Mouse (Mus musculus): ENCODE measurements around the gene Dnm1. TPM values are rescaled to one million over a fixed set of nuclear protein-coding genes. Genes with fewer than 3 reads are reported as not detected.
"Not testable (repeated sequence)": the region's sequence is repeated elsewhere in the genome, so short reads cannot be mapped to it uniquely, and the experiment has no call there.

Gene Dnm1
- total RNA-seq, 2 experiments from 2014 or later, result 1,259 to 1,310 TPM

DNA sequence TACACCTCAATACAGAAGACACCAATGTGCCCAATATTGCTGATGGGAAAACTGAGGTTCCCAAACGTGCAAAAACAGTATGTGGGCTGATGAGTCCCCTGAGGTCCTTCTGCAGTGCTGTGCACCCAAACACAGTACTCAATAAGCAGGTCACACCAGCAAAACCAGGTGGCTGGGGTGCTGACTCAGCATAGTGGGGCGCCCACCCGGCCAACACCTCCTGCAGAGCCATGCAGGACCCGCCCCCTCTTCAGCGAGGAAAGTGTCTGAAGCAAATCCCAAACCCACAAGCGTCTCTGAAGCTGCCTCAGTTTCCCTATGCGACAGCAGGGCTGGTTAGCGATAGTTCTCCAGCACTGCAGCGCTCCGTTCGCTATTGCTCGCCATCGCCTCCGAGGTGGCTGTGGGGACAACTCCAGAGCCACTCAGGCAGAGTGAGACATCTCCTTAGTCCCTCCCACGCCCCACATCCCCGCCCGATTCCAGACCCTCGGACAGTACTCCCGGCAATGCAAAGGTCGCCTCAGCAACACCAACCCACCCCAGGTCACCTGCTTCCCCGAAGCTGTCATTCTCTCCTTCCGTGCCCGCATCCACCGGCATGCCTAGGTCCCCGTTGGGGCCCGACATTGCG lies 28.1 kb upstream of the Dnm1 start:
- no peak for TF ChIP-seq CTCF (IDR thresholded peaks at IDR 0.05)
- intact Hi-C loops (cut with DNase I), result loop anchor here (2.0 kb wide), 1 partner anchor 18 kb away; no protein-coding TSS in a partner anchor
- DNase-seq (ENCODE audit: extremely low spot score in 1 of 2, low spot score in 2 of 2), result peak in 1 of 2 experiments; percentile 62
- peak overlapping the region; percentile 90 for H3K27ac ChIP-seq
- H3K4me3 ChIP-seq, result peak overlapping the region; percentile 88

DNA sequence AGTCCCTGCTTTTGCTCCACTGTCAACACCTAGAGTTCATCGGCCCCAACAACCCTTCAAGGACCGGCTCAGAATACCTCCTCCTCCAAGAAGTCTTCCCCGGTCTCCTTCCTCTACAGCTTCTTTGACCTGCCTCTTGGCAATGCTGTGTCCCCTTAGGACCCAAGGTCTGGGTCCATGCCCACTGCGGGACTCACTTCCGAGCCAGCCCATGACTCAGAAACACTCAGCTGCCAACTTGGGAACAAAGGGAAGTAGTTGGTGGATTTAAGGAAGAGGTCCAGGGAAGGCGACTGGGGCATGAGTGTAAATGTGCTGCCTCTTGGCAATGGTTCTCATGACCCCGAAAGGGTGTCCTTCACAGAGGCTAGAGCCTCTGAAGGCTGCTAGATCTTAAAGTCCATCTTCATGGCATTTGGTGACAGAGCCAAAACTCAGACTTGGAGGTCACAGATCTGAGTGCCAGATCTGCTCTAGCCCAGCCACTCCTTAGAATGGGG lies 26.9 kb upstream of the Dnm1 start:
- DNase-seq (ENCODE audit: extremely low spot score in 1 of 2, low spot score in 2 of 2), result no peak
- Histone ChIP-seq H3K27ac (peak overlapping the region; percentile 90), H3K4me3 (peak overlapping the region; percentile 88)
- intact Hi-C loops (cut with DNase I), result loop anchor here (2.0 kb wide), 1 partner anchor 17 kb away; no protein-coding TSS in a partner anchor
- TF ChIP-seq CTCF (IDR thresholded peaks at IDR 0.05), result no peak

DNA sequence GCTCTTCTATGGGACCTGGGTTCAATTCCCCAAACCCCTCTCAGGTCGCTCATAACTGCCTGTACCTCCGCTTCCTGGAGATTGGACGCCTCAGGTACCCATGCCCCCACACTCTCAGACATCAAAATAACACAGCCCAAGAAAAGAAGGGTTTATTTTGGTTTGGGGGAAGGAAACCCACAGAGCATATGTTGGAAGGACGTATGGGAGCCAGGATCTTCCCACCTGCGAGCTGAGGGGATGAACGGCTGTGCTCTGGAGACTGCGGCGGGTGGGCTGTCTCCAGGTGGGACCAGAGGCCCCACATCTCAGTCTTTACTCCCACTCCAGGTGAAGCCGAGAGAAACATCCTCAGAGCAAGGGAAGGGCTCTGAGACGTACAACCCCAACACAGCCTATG lies 23.8 kb upstream of the Dnm1 start:
- peak overlapping the region; percentile 90 for H3K27ac ChIP-seq
- intact Hi-C loops (cut with DNase I), result no loop called here
- DNase-seq (ENCODE audit: extremely low spot score in 1 of 2, low spot score in 2 of 2), result no peak
- H3K4me3 ChIP-seq, result no peak overlapping the region
- no peak for TF ChIP-seq CTCF (IDR thresholded peaks at IDR 0.05)

DNA sequence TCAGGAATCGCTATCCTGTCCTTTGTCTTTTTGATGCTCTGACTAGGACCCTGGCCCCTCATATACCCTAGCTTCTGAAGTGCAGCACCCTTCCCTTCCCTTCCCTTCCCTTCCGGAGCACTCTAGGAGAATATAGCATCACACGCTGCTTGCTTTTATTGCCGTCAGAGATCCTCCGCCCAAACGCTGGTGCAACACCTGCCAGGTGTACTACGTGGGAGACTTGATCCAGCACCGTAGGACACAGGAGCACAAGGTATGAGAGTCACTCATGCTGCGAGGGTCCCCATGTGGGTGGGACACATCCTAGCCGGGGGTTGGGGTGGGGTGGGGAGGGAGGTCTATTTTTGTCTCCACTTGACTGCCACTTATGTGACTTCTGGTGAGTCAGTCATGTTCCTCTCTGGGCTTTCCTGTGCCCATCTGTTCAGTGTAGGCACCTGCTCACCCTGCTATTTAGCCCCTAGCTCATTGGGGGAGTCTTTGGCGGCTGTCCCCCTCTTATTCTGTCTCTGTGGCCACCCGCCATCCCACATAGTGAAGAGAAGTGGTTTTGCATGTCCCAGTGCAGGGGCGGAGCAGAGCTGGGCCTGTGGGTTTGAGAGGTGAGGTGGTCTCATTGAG lies 22.3 kb upstream of the Dnm1 start:
- intact Hi-C loops (cut with DNase I), result loop anchor here (1.0 kb wide), 1 partner anchor 31 kb away; no protein-coding TSS in a partner anchor
- Histone ChIP-seq H3K27ac (peak overlapping the region; percentile 90), H3K4me3 (no peak overlapping the region)
- peak in 1 of 2 experiments; percentile 55 for DNase-seq (ENCODE audit: extremely low spot score in 1 of 2, low spot score in 2 of 2)
- no peak for TF ChIP-seq CTCF (IDR thresholded peaks at IDR 0.05)

DNA sequence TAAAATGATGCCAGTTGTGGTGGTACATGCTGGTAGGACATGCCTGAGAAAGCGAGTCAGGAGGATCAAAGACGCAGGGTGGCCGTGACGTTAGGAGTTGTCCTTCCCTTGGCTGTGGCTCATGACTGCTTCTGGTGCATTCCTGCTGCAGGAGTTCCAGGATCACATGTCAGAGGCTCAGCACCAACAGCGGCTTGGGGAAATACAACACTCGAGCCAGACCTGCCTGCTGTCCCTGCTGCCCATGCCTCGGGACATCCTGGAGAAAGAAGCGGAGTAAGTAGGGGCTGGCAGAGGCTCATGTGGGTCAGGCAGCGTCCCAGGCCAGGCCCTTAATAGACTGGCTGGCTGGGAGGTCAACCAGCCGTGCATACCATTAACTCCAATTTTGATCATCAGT lies 21.1 kb upstream of the Dnm1 start:
- peak overlapping the region; percentile 90; the same call in 1 of the 2 replicates for H3K27ac ChIP-seq
- intact Hi-C loops (cut with DNase I), result no loop called here
- no peak for TF ChIP-seq CTCF (IDR thresholded peaks at IDR 0.05)
- DNase-seq (ENCODE audit: extremely low spot score in 1 of 2, low spot score in 2 of 2), result no peak
- no peak overlapping the region for H3K4me3 ChIP-seq

DNA sequence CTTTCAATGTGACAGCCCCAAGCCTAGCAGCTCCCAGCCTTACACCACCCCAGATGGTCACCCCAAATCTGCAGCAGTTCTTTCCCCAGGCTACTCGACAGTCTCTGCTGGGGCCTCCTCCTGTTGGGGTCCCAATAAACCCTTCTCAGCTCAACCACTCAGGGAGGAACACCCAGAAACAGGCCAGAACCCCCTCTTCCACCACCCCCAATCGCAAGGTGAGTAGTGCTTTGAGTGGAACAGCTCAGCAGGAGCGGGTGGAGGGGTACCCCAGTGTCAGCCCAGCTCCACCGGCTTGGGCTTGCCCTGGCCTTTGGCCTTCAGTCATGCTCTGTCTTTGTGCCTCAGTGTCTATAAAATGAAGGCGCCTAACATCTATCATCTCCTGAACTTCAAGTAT lies 14.2 kb upstream of the Dnm1 start:
- intact Hi-C loops (cut with DNase I), result no loop called here
- TF ChIP-seq CTCF (IDR thresholded peaks at IDR 0.05), result no peak
- Histone ChIP-seq H3K27ac (no peak overlapping the region), H3K4me3 (no peak overlapping the region)
- no peak for DNase-seq (ENCODE audit: extremely low spot score in 1 of 2, low spot score in 2 of 2)

DNA sequence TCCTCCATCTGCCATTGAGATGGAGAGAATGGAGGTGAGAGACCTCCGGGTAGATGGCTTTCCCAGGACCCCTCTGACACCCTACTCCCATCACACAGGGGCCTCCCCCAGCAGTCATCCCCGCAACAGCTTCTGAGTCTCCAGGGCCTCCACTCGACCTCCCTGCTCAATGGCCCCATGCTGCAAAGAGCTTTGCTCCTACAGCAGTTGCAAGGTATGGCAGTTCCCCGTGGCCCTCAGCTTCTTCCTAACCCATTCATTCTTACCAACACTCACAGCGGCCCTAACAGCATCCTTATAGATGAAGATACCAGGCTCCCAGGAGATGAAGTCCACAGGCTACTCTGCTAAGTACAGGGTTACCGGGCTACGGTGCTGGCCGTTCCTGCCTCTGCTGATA lies 11.0 kb upstream of the Dnm1 start:
- no peak for TF ChIP-seq CTCF (IDR thresholded peaks at IDR 0.05)
- H3K27ac ChIP-seq, result no peak overlapping the region; the same call in 1 of the 2 replicates
- peak overlapping the region; percentile 67 for H3K4me3 ChIP-seq
- no peak for DNase-seq (ENCODE audit: extremely low spot score in 1 of 2, low spot score in 2 of 2)
- intact Hi-C loops (cut with DNase I), result no loop called here

DNA sequence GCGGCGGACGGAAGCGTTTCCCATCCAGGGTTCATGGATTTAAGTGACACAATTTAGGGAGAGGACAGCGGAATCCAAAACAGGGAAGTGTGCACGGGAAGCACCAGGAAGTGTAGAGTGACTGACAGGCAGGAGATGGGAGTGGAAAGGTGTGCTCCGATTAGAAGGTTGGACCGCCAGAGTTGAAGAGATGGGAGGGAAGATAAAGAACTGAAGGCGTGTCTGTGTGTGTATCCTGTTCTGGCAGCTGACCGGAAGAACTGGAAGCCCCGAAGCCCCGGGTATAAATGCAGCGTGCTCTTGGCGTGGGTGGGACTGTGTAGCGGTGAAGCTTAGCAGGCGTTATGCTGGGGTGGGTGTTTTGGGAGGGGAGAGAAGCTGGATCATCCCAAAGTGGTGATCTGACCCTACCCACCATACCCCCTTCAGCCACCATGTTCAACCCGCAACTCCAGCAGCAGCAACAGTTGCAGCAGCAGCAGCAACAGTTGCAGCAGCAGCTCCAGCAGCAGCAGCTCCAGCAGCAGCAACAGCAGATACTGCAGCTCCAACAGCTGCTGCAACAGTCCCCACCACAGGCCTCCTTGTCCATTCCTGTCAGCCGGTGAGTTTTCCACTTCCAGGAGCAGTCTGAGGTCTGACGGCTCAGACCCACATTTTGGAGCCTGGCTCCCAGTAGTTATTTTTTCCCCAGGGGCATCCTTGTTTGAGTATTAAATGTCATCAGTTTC lies 10.4 kb upstream of the Dnm1 start:
- no peak for TF ChIP-seq CTCF (IDR thresholded peaks at IDR 0.05)
- DNase-seq (ENCODE audit: extremely low spot score in 1 of 2, low spot score in 2 of 2), result no peak
- intact Hi-C loops (cut with DNase I), result loop anchor here (2.0 kb wide), 2 partner anchors 17 to 33 kb away; partner anchors contain the start of gene 1110008P14Rik
- H3K4me3 ChIP-seq, result peak overlapping the region; percentile 67
- peak overlapping the region; percentile 93 for H3K27ac ChIP-seq

DNA sequence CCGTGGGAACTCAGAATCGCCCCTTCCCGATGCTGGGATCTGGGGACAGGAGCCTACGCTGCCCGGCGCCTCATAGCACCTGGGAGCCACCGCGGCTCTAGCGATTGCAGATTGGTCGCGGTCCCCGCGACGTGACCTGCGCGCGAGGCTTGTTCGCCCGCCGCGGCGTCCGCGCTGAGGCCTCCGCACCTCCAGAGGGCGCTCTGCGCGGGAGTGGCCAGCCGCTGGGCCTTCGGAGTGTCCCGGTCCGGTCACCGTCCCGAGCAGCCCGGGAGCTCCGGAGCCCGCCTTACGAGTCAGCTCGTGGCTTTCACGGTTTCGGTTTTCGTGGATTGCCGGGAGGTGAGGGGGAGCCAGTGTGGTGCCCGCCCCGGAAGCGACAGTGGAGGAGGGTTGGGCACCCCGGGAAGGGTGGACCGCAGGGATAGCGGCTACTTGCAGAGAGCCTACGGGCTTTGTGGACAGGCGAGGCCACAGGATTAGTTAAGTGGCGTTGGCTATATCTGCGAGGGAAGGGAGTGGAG lies 9.7 kb upstream of the Dnm1 start:
- peak overlapping the region; percentile 93 for H3K27ac ChIP-seq
- DNase-seq (ENCODE audit: extremely low spot score in 1 of 2, low spot score in 2 of 2), result peak; percentile 90 to 95
- H3K4me3 ChIP-seq, result peak overlapping the region; percentile 67
- peak; percentile 95 for TF ChIP-seq CTCF (IDR thresholded peaks at IDR 0.05)
- intact Hi-C loops (cut with DNase I), result loop anchor here (2.0 kb wide), 2 partner anchors 18 to 34 kb away; partner anchors contain the start of gene 1110008P14Rik

DNA sequence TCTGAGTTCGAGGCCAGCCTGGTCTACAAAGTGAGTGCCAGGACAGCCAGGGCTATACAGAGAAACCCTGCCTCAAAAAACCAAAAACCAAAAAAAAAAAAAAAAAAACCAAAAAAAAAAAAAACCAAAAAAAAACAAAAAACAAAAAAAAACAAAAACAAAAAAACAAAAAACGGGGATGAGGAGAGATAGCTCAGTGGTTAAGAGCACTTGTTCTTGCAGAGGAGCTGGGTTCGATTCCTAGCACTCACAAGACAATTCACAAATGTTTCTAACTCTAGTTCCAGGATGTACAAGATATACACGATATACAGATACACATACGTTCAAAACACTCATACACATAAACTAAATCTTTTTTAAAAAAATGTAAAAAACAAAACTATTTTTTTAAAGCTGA lies 9.1 kb upstream of the Dnm1 start:
- intact Hi-C loops (cut with DNase I), result loop anchor here (2.0 kb wide), 2 partner anchors 19 to 35 kb away; partner anchors contain the start of gene 1110008P14Rik
- Histone ChIP-seq H3K4me3 (peak overlapping the region; percentile 67), H3K27ac (peak overlapping the region; percentile 93)
- DNase-seq (ENCODE audit: extremely low spot score in 1 of 2, low spot score in 2 of 2), result not testable (repeated sequence)

DNA sequence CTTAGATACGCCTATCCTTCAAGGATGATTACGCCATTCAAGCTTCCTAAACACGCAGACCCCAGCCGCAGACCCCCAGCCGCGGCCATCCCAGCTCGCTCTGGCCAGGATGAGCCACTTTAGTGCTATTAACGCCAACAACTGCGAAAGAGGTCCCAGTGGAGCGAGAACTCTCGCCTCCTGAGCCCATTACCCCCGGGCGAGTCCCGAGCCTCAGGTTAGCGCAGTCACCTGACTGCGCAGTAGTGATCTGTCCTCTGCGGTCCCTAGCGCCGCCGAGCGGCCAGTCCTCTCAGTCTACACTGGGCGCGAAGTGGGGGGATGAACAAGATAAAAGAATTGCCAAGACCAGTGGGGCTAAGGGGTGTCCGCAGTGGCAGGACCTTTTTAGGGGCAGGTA lies 8.3 kb upstream of the Dnm1 start:
- H3K4me3 ChIP-seq, result peak overlapping the region; percentile 47
- DNase-seq (ENCODE audit: extremely low spot score in 1 of 2, low spot score in 2 of 2), result peak; percentile 76 to 79
- peak overlapping the region; percentile 98 for H3K27ac ChIP-seq
- intact Hi-C loops (cut with DNase I), result loop anchor here (2.0 kb wide), 1 partner anchor 53 kb away; no protein-coding TSS in a partner anchor
- peak; percentile 68 for TF ChIP-seq CTCF (IDR thresholded peaks at IDR 0.05)

All from left cerebral cortex, adult 2 months (tissue).